Mouse (Mus musculus) hindbrain, postnatal 0 days (tissue): ENCODE results near the gene Tnpo1. TPM values are rescaled to one million over a fixed set of nuclear protein-coding genes. Genes with fewer than 3 reads are reported as not detected.

Experiments used
- ATAC-seq: fragments of 200-750 bp; cut with Nextera tagmentation; 2 replicates; pipeline ENCODE4 v1.8.0; 2017; ENCODE audit warnings: mild to moderate bottlenecking, moderate TSS enrichment, moderate library complexity
- DNase-seq: peaks from one replicate; pipeline ENCODE4 v3.0.0-alpha.2; 2015; ENCODE audit warnings: low spot score
- H3K27ac ChIP-seq: fragments of 300-500 bp; sonication (generic); 2 replicates; pipeline ENCODE4 v1.5.1; 2014; ENCODE audit warnings: mild to moderate bottlenecking
- H3K27me3 ChIP-seq: fragments of 300-500 bp; sonication (generic); 2 replicates; pipeline ENCODE4 v1.6.1; 2014; ENCODE audit warnings: low read length, mixed read lengths; ENCODE audit not compliant: insufficient read depth
- H3K36me3 ChIP-seq: fragments of 300-500 bp; sonication (generic); 2 replicates; pipeline ENCODE4 v1.6.1; 2014; ENCODE audit warnings: low read length, mixed read lengths; ENCODE audit not compliant: insufficient read depth
- H3K4me1 ChIP-seq: fragments of 300-500 bp; sonication (generic); 2 replicates; pipeline ENCODE4 v1.6.1; 2014; ENCODE audit warnings: antibody characterized with exemption, low read length, mixed read lengths; ENCODE audit not compliant: insufficient read depth
- H3K4me2 ChIP-seq: fragments of 300-500 bp; sonication (generic); 2 replicates; pipeline ENCODE4 v1.6.1; 2014; ENCODE audit warnings: low read depth, mild to moderate bottlenecking, low read length, moderate library complexity, mixed read lengths
- H3K4me3 ChIP-seq: fragments of 300-500 bp; sonication (generic); 2 replicates; pipeline ENCODE4 v1.5.1; 2014; ENCODE audit warnings: low read length
- H3K9ac ChIP-seq: fragments of 300-500 bp; sonication (generic); replicated peaks from 2 replicates; pipeline ENCODE4 v1.6.1; 2014; ENCODE audit warnings: mild to moderate bottlenecking, low read length, moderate library complexity, mixed read lengths
- H3K9me3 ChIP-seq: fragments of 300-500 bp; sonication (generic); 2 replicates; pipeline ENCODE4 v1.6.1; 2016; ENCODE audit warnings: low read length, mixed read lengths
- CTCF ChIP-seq: IDR thresholded peaks from 2 replicates; pipeline ENCODE4 v1.5.1; 2016; ENCODE audit warnings: antibody characterized with exemption, control low read depth, low read depth
- WGBS: fragments of 180-500 bp; shearing (Covaris S2); extraction: QIAGEN DNeasy Blood & Tissue Kit; methylation state at CpG from one replicate; pipeline ENCODE4 v1.1.7; 2014; 5-methylcytosine and 5-hydroxymethylcytosine counted together
- polyA plus RNA-seq: library from polyadenylated mRNA; unstranded; fragments of >200 nt; fragmentation: Nextera tagmentation; extraction: Ambion mirVana; gene quantifications from 2 replicates; pipeline ENCODE4 v1.2.1, GENCODE M21; 2015
- total RNA-seq: library from RNA; depleted of rRNA; stranded (reverse); fragments of >200 nt; gene quantifications from 2 replicates; pipeline ENCODE4 v1.2.3, GENCODE M21; 2014

The Tnpo1 gene
- total and polyA plus RNA-seq, 2 experiments from 2014 or later: 21.6 to 79.2 TPM

GRCm38 (mm10) chr13:98880336-98880735 is 45.8 kb downstream of the Tnpo1 start:
- no peaks in the 10 kb centered on the region for H3K4me1 ChIP-seq
- no peaks in the 10 kb centered on the region for H3K9me3 ChIP-seq
- TF ChIP-seq CTCF: no peak
- DNase-seq (no peak), ATAC-seq (no peak)
- H3K36me3 ChIP-seq: peaks cover 33% of the 10 kb centered on the region
- H3K4me3 ChIP-seq: no peak overlapping the region
- 65% methylated on average over 2 of the region's 2 CpGs for WGBS
- H3K27ac ChIP-seq: no peak overlapping the region
- H3K9ac ChIP-seq: no peak overlapping the region
- H3K27me3 ChIP-seq: no peaks in the 10 kb centered on the region
- no peak overlapping the region for H3K4me2 ChIP-seq

GRCm38 (mm10) chr13:98879422-98879821 is 46.8 kb downstream of the Tnpo1 start:
- Histone ChIP-seq H3K4me2 (no peak overlapping the region), H3K9me3 (no peaks in the 10 kb centered on the region), H3K9ac (no peak overlapping the region), H3K27me3 (no peaks in the 10 kb centered on the region), H3K4me3 (no peak overlapping the region), H3K36me3 (peaks cover 39% of the 10 kb centered on the region), H3K27ac (no peak overlapping the region), H3K4me1 (no peaks in the 10 kb centered on the region)
- TF ChIP-seq CTCF: no peak
- ATAC-seq (no peak), DNase-seq (no peak)
- WGBS: 97% methylated on average over 6 of the region's 6 CpGs

DNA sequence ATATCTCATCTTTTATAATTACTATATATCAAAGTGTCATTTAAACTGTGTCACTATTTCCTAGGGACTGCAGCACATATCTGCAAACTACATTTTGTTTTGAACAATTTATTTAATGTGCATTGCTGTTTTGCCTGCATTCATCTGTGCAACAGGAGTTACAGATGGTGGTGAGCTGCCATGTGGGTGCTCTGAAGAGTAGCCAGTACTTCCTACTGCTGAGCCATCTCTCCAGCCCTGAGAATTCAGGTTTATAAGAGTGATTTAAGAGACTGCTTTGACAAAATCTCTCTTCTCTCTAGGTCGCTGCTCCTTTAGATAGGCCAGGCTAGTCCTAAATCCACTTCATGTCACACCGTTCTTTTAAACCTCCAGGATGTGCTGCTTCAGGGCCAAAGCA is 49.0 kb downstream of the Tnpo1 start:
- no peak for TF ChIP-seq CTCF
- H3K4me3 ChIP-seq: no peak overlapping the region
- peaks cover 33% of the 10 kb centered on the region for H3K36me3 ChIP-seq
- ATAC-seq (no peak), DNase-seq (no peak)
- H3K27ac ChIP-seq: no peak overlapping the region
- H3K27me3 ChIP-seq: no peaks in the 10 kb centered on the region
- H3K4me2 ChIP-seq: no peak overlapping the region
- no peak overlapping the region for H3K9ac ChIP-seq
- H3K4me1 ChIP-seq: no peaks in the 10 kb centered on the region
- no peaks in the 10 kb centered on the region for H3K9me3 ChIP-seq
- 88% methylated on average over 2 of the region's 2 CpGs for WGBS

DNA sequence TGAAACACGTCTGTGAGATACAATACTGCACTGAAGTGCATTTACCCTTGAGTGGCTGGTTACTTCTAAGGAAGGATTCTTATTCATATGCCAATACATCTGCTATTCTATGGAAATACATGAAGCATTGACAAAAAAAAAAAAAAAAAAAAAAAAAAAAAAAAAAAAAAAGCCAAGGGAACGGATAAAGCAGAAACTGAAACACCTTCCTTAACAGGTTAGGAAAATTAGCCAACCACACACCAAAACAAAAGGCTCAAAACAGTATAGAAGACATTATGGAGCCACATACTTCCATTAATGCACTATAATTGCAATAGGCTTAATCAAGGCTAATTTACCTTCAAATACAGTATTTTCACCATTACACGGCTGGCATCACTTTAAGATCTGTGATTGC is 51.5 kb downstream of the Tnpo1 start:
- H3K27me3 ChIP-seq: no peaks in the 10 kb centered on the region
- H3K9me3 ChIP-seq: no peaks in the 10 kb centered on the region
- H3K9ac ChIP-seq: no peak overlapping the region
- no peak overlapping the region for H3K27ac ChIP-seq
- no peak overlapping the region for H3K4me2 ChIP-seq
- no peak for ATAC-seq
- peaks cover 42% of the 10 kb centered on the region for H3K36me3 ChIP-seq
- no peak overlapping the region for H3K4me3 ChIP-seq
- TF ChIP-seq CTCF: no peak
- DNase-seq: no peak
- H3K4me1 ChIP-seq: no peaks in the 10 kb centered on the region
- 82% methylated on average over 3 of the region's 3 CpGs for WGBS

GRCm38 (mm10) chr13:98872273-98872847 is 53.8 kb downstream of the Tnpo1 start:
- peaks cover 44% of the 10 kb centered on the region for H3K36me3 ChIP-seq
- no peak for DNase-seq

GRCm38 (mm10) chr13:98871263-98871662 is 54.9 kb downstream of the Tnpo1 start:
- no peak for DNase-seq
- Histone ChIP-seq H3K9ac (no peak overlapping the region), H3K27me3 (no peaks in the 10 kb centered on the region), H3K27ac (no peak overlapping the region), H3K36me3 (peaks cover 47% of the 10 kb centered on the region), H3K4me3 (no peak overlapping the region), H3K4me1 (no peaks in the 10 kb centered on the region), H3K9me3 (no peaks in the 10 kb centered on the region), H3K4me2 (no peak overlapping the region)
- 67% methylated on average over 1 of the region's 1 CpGs for WGBS
- ATAC-seq: no peak
- TF ChIP-seq CTCF: no peak

More at GRCm38 (mm10) chr13:98872273-98872847, 53.8 kb downstream of the Tnpo1 start:
- no peak overlapping the region for H3K9ac ChIP-seq
- ATAC-seq: no peak
- no peak overlapping the region for H3K4me2 ChIP-seq
- H3K27me3 ChIP-seq: no peaks in the 10 kb centered on the region
- no peak overlapping the region; the same call in 1 of the 2 replicates for H3K27ac ChIP-seq
- no peak overlapping the region for H3K4me3 ChIP-seq
- 56% methylated on average over 7 of the region's 7 CpGs for WGBS
- H3K9me3 ChIP-seq: no peaks in the 10 kb centered on the region
- H3K4me1 ChIP-seq: no peaks in the 10 kb centered on the region
- no peak for TF ChIP-seq CTCF

DNA sequence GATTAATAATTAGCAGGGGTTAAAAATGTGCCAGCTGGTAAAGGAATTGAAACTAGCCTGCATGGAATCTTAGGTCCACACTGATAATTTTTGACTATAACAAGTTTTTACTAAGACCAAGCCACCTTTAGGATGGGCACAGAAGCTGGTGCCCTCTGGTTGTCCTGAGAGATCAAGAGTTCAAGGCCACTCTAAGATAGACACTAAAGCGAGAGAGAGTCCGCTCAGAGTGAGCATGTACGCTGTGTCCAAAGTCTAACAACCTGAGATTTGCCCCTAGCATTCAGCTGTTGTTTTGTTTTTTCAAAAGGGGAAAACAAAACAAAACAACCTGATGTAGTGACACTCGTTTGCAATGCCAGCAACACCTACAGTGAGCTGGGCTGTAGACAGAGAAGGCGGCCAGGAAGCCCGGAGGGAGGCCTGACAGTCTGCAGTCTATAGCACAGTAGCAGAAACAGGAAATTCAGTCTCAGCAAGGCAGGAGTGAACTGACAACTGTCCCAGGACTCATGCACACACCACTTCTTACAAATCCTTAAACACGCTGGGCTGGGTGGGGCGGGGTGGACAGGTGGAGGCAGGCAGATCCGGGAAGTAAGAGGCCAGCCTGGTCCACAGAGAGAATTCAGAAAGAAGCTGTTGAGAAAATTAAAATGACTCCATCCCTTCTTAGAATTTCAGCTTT is 57.8 kb downstream of the Tnpo1 start:
- H3K36me3 ChIP-seq: peaks cover 52% of the 10 kb centered on the region
- WGBS: 88% methylated on average over 9 of the region's 9 CpGs

More for the DNA sequence above, 57.8 kb downstream of the Tnpo1 start:
- no peak overlapping the region for H3K4me3 ChIP-seq
- H3K4me2 ChIP-seq: no peak overlapping the region
- DNase-seq: no peak
- no peaks in the 10 kb centered on the region for H3K4me1 ChIP-seq
- H3K27ac ChIP-seq: no peak overlapping the region
- no peak overlapping the region for H3K9ac ChIP-seq
- TF ChIP-seq CTCF: no peak
- H3K27me3 ChIP-seq: no peaks in the 10 kb centered on the region
- ATAC-seq: no peak
- H3K9me3 ChIP-seq: no peaks in the 10 kb centered on the region
